Mouse (Mus musculus) NIH3T3 (cell line): ENCODE results near the gene Wdr37.
"Not testable (repeated sequence)": the region's sequence is repeated elsewhere in the genome, so short reads cannot be mapped to it uniquely, and the experiment has no call there.

Source experiments
- DNase-seq: peaks from one replicate; pipeline ENCODE4 v3.0.0-alpha.2; 2012; ENCODE audit warnings: low read depth

Wdr37 gene

DNA sequence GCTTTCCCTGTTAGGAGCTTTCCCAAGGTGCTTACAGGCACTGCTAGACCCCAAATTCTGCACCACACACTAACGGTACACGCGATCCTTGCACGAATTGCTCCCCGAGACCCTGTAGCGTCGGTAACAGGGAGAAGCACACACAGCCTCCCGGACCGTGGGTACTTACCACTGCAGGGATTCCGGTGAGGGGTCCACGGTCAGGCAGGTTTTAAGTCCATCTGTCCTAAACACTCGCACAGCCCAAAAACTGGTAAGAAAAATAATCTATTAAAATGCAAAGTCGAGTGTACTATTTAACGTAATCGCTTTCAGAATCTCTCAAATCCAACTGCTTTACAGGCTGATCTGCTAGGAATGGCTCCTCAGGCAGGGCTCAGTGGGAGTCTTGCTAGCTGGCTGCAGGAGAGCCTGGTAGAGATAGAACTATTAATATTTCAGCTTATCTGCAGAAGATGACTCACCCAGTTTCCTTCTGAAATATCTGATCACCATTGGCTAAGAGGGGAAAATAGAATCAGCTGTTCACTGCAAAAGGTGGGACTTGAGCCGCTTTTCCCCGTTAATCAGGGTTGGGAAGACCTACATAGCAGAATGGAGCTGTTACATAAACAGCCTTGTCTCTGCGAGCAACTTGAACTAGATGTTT lies at the start of gene Wdr37:
Gene Wdr37, minus strand, starts transcription at position 596 of the 649 bp plus-strand sequence.
- peak; percentile 65 for DNase-seq

DNA sequence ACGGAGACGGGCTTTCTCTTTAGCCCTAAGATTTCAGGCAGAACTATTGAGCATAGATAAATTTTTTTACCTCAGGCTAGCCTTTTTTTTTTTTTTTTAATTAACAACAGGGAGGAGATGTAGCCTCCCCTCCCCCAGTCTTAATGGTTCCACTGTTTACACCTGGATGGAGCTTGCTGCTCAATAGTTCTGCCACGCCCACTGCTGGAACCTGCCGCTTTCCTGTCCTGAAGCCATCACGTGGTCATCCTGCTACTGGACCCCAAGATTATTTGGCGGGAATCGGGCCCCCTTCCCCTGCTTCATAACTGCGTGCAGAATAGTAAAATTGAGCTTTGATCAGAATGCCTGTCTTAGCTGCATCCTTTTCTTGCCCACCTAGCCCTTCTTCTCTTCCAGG lies 42.2 kb upstream of the Wdr37 start:
- DNase-seq = not testable (repeated sequence)

DNA sequence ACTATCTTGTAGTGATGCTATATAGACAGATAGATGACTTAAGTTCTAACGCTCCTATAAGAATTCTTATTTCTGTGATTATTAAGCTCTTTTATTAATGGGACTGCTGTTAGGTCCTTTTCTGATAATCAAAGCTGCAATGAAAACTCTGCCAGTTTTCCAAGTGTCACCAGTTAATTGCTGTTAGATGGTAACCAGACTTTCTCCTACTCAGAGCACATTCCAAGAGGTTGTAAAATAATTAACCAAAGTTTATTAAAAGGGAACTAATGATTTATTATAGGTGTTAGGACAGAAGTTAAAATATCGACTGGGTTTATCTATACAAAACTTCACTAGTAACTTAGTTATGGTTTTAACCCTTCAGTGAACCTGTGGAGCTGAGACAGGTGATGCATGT lies 34.3 kb upstream of the Wdr37 start:
- not testable (repeated sequence) for DNase-seq

DNA sequence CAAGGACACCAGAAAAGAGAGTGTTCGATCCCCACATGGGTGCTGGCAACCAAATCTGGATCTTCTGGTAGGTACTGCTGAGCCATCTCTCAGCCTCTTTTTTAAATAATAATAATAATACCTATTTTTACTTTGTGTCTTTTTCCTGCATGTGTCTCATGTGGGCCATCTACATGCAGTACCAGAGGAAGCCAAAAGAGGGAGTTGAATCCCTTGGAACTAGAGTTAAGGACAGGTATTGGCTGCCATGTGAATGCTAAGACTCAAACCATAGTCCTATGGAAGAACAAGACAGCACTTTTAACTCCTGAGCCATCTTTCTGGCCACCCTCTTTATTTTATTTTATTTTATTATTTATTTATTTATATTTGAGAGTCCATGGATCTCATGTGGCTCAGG lies 16.9 kb upstream of the Wdr37 start:
- DNase-seq = peak; percentile 55

DNA sequence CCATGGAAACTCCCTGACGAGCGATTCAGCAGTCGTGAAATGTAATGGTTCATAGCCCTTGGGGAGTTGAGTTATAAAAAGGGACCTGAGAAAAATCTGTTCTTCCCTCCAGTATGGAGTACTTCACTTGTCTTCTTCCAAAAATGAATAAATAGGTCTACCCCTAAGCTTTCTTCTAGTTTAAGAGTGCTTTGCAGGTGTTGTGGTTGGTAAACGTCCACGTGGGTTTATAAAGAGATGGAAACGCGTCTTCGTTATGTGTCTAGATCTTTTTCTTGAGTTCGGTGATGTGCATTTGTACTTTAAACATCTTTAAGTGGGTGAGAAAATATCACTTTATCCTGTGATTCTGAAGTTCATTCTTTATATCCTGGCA lies 14.5 kb upstream of the Wdr37 start:
- DNase-seq = no peak

DNA sequence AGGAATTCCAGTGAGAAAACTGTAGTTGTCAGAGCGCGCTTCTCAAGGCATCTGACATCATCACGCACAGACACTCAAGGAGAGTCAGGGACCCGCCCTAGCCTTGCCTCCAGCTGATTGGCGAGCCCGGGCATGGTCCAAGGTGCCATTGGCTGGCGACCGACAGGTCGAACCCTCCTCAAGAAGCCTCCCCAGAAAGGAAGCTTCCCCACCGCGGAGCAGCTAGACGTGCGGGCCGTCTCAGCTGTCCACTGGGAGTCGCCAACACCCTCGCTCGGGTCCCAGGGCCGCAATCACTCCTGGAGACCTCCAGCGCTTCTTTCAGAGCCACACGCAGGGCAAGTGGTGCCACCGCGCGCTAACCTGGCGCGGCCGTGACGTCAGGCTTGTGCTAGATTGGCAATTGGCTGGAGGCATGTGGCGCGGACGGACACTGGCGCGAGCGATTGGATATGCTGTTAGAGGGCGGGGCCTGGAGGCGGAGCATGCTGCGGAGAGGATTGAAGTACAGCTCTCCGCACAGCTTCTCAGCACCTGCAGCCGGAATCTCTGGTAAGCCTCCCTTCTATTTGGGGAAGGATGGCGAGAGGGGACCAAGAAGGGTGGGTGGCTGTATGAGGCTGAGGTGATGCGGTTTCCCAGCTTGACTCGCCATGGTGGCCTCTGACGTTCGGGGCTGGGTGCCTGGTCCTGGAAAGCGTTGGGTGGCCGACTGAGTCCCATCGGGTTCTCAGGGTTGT lies 13.9 kb upstream of the Wdr37 start, which contains the start of gene Idi1:
Gene Idi1, plus strand, starts transcription at position 57 of the 740 bp plus-strand sequence.
- peak; percentile 97 for DNase-seq

DNA sequence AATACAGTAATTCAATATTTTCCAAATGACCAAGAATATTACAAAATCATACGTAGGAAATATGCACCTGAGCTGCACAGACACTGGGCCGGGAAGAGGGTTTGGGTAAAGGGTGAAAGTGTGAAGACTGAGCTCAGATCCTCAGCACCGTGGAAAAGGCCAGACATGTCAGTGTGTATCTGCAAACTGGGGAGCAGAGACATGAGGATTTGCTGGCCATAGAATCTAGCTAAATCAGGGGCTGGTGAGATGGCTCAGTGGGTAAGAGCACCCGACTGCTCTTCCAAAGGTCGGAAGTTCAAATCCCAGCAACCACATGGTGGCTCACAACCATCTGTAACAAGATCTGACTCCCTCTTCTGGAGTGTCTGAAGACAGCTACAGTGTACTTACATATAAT lies 12.2 kb upstream of the Wdr37 start:
- not testable (repeated sequence) for DNase-seq

DNA sequence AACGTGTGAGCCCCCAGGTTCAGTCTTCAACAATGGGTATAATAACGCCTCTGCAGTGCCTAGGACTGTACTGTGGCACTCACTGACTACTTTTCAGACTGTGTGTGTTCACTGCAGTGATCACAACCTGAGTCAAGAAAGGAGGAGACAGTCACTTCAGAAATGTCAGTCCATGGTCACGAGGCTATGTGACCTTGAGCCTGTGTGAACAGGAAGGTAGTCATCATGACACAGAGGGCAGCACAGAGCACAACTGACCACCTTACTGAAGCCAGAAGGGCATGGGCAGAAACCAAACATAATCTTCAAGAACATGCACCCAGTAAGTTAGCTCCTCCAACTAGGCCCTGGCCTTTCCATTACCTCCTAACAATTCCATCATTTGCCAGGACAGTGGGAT lies 9.9 kb upstream of the Wdr37 start:
- DNase-seq = no peak

DNA sequence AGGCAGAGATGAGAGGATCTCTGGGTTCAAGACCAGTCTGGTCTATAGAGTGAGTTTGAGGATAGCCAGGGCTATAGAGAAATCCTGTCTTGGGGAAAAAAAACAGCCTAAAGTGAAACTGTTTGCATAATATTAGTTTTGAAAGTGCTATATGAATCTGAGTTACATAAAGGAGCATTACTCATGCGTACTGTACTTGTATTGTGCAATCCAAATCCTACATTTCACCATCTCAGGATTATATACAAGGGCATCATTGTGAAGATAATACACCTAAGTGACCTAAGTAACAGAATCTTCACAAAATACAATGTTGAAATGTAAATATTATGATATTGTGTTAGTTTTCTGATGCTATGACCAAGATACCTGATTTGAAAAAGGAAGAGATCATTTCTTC lies 2.1 kb upstream of the Wdr37 start:
- DNase-seq = peak; percentile 69

DNA sequence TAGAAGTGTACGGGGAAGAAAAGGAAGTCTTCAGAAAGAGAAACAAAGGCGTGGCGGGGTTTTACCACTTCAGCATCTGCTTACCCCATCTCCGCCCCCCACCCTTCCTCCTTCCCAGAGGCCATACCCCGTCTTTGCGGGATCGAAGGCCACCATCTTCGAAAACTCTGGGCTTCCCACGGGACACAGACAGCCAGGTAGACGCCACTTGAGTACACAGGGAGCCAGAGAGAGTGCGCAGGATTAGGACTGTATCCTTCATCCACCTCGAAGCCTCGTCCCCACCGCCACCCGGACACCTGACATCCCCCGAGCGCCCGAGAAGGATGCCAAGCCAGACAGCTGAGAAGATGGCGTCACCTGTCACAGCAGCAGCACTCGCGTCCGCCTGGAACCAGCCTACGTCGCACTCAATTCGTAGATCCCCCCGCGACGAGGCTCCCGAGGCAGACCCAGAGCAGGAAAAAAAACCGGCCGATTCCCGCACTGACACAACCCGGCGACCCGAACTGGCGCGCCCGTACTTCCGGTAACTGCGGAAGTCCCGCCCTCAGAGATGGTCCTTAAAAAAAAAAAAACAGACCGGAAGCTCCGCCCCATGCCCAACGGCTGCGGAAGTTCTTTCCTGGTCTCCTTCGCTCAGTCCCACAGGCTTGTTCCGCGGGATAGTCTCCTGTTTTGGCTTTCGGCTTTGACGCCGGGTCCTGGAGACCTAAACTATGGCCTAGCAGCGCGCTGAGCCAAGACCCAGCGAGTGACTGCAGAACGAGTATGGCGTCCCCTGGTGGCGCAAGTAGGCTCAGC lies 997 bp downstream of the Wdr37 start:
- peak; percentile 88 for DNase-seq

DNA sequence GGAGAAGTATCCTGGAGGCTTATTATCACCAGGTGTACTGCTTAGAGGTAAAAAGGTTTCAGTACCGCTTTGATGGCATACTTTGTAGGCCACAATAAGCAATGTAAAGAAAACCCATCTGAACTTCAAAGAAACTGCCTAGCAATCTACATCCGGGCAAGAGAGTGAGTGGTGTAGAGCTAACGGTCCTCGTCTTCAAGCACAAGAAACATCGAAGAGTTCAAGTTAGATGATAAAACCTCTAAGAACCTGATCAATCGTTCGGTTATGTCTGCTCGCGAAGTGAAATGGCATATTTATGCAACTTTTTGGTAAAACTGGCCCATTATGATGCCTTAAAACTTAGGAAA lies 1.6 kb downstream of the Wdr37 start:
- DNase-seq = peak; percentile 27

DNA sequence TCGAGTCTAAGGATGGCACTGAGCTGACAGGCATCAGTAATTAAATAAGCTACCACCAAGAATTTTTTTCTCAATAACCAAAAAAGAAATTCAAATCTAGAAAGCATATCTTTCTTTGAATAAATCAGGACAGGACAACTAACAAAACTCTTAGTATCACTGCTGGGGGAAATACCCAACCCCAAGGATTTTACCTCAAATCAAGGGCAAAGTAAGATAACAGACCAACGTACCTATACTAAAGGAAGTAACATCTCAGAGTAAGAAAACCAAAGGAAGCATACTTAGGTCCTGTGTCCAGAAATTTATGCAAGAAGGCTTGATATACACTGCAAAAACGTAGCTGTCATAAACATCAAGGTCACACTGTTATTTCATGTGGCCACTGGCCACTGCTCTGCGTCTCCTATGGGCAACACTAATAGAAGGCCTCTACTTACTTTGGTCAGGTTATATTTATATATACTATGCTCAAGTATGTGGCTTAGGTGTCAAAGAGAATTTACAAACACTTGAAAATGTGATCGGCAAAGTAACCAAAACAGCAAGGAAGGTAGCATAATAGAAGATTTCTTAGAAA lies 2.0 kb downstream of the Wdr37 start:
- no peak for DNase-seq

DNA sequence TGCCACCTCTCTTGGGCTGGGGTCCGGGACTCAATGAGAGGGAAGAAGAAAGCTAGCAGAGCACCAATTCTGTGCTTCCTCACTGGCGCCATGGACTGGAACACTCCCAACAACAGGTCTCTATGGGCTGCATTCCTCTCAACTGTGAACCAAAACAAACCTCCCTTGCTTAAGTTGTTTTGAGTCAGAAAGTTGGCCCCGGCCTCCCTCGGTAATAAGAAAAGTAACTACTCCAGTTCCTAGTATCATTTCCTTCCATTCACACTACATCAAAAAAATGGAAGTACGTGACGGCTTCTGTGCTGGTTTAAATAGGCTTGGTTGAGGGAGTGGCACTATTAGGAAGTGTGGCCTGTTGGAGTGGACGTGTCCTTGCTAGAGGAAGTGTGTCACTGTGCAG lies 5.1 kb downstream of the Wdr37 start:
- DNase-seq = peak; percentile 36

DNA sequence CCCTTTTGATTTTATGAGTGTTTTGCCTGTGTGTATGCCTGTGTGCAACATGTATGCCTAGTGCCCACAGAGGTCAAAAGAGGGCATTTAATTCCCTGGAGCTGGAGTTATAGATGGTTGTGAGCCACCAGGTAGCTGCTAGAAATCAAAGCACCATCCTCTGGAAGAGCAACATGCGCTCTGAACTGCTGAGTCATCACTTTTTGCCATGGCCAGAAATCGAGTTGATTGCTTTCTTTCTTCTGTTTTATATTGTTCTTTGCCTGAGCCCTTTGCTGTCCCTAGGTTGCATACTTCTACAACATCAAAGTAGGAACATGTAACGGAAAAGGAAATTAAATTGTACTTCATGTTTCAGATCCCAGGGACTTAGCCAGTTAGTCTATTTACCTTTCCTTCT lies 6.7 kb downstream of the Wdr37 start:
- no peak for DNase-seq

DNA sequence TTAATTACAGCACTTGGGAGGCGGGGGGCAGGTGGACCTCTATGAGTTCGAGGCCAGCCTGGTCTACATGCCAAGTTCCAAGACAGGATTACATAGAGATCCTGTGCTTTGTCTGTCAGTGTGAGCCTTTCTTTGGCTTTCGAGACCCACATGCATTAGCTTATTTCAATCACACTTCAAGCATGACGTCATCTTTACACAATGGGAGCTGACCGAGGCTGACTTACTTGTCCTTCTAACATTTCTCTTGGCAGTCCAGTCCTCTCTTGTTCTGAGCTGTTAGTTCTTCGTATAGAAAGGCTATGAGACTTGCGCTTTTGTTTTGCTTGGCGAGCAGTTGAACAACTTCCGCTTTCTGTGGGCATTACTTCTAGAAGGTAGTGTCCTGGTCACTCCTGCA lies 10.8 kb downstream of the Wdr37 start:
- no peak for DNase-seq

DNA sequence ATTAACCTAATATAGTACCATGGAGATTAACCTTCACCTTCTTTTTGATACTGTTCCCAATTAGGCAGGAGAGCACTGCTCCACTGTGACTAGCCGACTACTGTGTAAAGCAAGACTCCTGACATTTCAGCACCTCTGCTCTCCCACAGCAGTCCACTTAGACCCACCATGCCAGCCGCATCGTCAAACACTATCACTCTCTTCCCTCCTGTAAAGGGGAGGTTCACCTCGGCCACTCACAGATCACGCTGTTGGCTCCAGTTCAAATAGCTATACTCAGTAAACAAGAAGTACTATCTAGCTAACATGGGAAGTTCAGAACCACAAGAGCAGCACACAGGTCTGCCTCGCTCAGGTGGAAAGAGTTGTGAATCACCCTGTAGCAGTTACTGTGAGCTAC lies 13.3 kb downstream of the Wdr37 start:
- no peak for DNase-seq

DNA sequence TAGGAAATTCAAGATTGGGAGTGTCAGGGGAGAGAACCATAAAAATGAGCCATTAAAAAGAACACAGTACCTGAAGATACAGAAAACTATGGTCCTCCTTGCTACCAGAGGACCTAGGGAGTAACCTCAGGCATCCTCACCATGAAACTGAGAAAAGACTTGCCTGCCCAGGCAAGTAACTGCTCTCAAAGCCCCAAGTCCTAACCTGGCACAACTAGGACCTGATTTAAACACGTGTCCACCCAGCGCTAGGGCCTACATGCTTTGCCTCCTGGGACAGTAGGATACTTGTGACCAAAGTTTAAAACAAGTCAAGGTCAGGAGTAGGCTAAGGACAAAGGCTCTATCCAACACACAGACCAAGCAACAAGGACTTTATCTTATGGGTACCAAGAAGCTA lies 16.9 kb downstream of the Wdr37 start:
- DNase-seq = no peak

DNA sequence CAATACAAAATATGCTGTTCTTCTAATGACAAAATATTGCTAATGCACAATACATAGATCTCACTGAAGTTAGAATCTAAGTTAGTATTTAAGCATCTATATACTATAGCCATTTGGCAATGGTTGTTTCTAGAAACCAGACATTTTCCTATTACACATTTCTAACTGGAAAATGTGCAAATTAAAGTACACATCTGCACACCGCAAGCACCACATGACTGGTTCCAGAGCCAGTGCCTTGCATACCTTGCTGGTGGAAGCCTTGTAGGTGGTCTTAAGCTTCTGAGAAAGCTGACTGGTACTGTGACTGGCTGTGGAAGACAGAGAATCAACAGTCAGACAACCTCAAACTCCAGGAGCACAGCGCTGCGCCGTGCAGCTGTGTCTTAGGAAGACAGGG lies 18.3 kb downstream of the Wdr37 start:
- DNase-seq = no peak

DNA sequence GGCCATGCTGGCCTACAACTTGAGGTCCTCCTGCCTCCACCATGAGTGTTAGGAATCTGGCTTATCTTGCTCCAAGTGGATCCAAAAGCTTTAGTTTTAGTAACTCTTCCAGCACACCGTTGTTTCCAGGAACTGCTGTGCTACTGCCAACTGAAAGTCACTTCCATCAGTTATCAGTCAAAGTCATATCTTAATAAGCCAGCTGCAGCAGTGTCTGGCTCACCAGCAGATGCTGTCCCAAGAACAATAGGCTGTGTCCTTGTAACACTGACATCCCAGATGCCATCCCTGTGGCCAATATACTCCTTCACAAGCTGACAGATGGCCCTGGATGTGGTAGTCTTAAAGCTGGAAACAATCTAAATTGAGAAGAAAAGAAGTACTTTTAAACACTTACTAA lies 22.4 kb downstream of the Wdr37 start:
- DNase-seq = no peak

DNA sequence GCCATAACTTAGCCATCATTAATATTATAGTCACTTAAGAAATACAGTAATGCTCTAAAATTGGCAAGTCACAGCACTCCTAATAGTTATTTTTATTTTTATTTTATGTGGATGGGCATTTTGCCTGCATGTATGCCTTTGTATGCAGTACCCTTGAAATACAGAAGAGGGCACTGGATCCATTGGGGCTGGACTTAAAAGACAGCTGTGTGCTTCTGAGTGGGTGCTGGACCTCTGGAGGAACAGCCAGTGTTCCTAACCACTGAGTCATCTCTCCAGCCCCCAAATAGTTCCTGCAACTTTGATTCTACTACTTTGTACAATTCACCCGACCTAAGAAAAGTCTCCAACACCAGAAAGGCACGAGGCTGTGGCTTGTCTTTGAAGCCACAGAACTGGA lies 24.0 kb downstream of the Wdr37 start:
- peak; percentile 46 for DNase-seq

DNA sequence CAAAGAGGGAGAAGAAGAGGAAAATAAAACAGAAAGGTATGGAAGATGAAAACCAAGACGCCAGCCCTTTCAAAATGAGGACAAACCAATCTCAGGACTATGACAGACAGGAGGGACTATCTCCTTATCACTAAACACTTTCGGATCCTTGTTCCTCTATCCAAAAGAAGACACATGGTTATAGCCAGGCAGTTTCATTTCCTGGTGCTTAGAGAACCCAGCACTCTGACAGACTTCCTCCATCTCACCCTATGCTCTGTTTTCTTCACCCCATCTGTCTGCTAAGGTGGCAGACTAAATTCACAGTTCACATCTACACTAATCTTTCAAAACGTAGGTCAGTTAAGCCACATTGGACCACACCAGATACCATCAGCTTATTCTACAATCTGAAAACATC lies 29.4 kb downstream of the Wdr37 start:
- DNase-seq = no peak

DNA sequence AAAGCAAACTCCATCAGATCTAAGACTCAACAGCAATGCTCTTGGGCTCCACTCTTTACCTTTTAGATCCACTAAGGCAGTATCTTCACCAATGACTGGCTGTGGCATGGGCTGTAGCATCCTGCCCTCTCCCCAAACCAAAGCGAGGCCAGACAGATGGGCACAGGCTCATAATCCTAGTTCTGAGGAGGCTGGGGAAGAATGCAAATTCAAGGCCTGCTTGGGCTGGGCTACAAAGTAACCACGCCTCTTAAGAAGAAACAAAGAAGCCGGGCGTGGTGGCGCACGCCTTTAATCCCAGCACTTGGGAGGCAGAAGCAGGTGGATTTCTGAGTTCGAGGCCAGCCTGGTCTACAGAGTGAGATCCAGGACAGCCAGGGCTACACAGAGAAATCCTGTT lies 29.9 kb downstream of the Wdr37 start:
- DNase-seq = not testable (repeated sequence)

DNA sequence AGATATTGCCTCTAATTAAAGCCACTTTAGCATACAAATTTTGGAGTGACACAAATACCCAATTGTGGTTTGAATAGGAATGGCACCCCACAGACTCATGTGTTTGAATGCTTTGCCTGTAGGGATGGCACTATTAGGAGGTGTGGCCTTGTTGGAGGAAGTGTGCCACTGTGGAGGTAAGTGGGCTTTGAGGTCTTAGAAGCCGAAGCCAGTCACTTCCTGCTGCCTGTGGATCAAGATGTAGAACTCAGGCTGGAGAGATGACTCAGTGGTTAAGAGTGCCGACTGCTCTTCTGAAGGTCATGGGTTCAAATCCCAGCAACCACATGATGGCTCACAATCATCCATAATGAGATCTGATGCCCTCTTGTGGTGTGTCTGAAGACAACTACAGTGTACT lies 30.8 kb downstream of the Wdr37 start:
- DNase-seq = no peak
